Mouse (Mus musculus) E14TG2a.4 (cell line): ENCODE results near the gene Cox17.

Experiments used
- CTCF ChIP-seq: conservative IDR thresholded peaks from 2 replicates; pipeline ENCODE4 v1.5.1; 2014; ENCODE audit warnings: low read length
- NANOG ChIP-seq: IDR thresholded peaks from 2 replicates; pipeline ENCODE4 v1.6.1; 2014; ENCODE audit warnings: borderline replicate concordance, low read length, mixed read lengths
- POU5F1 ChIP-seq: IDR thresholded peaks from 2 replicates; pipeline ENCODE4 v1.6.1; 2014; ENCODE audit warnings: low read length, borderline replicate concordance

DNA sequence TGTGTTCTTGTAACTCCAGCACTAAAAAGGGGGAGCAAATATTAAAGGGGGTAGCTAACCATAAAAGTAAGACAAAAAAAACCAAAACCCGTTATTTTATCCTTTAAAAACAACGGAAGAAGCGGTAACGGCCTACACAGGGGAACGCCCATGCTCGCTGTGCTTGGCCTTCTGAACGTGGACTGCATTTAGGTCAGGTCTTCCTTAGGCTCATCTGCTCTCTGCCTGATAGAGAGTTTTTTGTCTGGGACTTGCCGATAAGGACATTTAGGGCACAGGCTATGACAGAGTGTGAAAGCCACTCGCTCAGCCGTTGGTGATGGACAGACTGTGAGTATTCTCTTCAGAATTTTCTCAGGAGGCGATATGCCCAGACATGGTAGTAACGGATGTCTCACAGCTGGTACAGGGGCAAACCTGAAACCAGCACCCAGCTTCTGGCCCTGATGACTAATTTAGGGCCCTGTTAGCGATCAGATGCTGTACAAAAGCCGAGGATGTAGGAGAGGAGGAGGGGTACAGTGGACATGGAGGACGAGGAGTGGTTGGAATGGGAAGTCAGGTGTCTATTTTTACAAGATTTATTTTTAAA lies 25.0 kb downstream of the Cox17 start:
- TF ChIP-seq CTCF (no peak), POU5F1 (no peak), NANOG (no peak)
